Mouse (Mus musculus) lung, embryonic 16.5 days (tissue): ENCODE measurements at regions not wholly inside any gene's neighbourhood (a gene's known extent, or its start where the extent isn't known, plus 50 kb on each side); places are given as distances from the start of the nearest gene placed in this dataset.

Experiments used
- ATAC-seq: fragments of 200-750 bp; cut with Nextera tagmentation; 2 replicates; pipeline ENCODE4 v1.8.0; 2017; ENCODE audit warnings: low read depth, mild to moderate bottlenecking, moderate library complexity
- H3K27ac ChIP-seq: fragments of 300-500 bp; sonication (generic); 2 replicates; pipeline ENCODE4 v1.5.1; 2014; ENCODE audit warnings: mild to moderate bottlenecking, control low read depth, low read length
- H3K27me3 ChIP-seq: fragments of 300-500 bp; sonication (generic); 2 replicates; pipeline ENCODE4 v1.6.1; 2014; ENCODE audit warnings: low read depth, low read length, mixed read lengths; ENCODE audit not compliant: control insufficient read depth, insufficient read depth
- H3K36me3 ChIP-seq: fragments of 300-500 bp; sonication (generic); 2 replicates; pipeline ENCODE4 v1.6.1; 2014; ENCODE audit warnings: low read length; ENCODE audit not compliant: control insufficient read depth, insufficient read depth
- H3K4me1 ChIP-seq: fragments of 300-500 bp; sonication (generic); replicated peaks from 2 replicates; pipeline ENCODE4 v1.6.1; 2014; ENCODE audit warnings: low read length, mixed read lengths; ENCODE audit not compliant: control insufficient read depth, insufficient read depth
- H3K4me2 ChIP-seq: fragments of 300-500 bp; sonication (generic); 2 replicates; pipeline ENCODE4 v1.6.1; 2014; ENCODE audit warnings: low read depth, low read length, control low read depth
- H3K4me3 ChIP-seq: fragments of 300-500 bp; sonication (generic); 2 replicates; pipeline ENCODE4 v1.5.1; 2014; ENCODE audit warnings: mild to moderate bottlenecking, low read length, control low read depth
- H3K9ac ChIP-seq: fragments of 300-500 bp; sonication (generic); 2 replicates; pipeline ENCODE4 v1.6.1; 2014; ENCODE audit warnings: low read length, control low read depth
- H3K9me3 ChIP-seq: fragments of 300-500 bp; sonication (generic); 2 replicates; pipeline ENCODE4 v1.6.1; 2016; ENCODE audit warnings: low read length; ENCODE audit not compliant: control insufficient read depth
- WGBS: fragments of 180-500 bp; shearing (Covaris S2); extraction: QIAGEN DNeasy Blood & Tissue Kit; methylation state at CpG from one replicate; pipeline ENCODE4 v1.1.7; 2014; 5-methylcytosine and 5-hydroxymethylcytosine counted together

GRCm38 (mm10) chr12:33626092-33626882 is 196.9 kb downstream of the Twistnb start:
- ATAC-seq: no peak
- Histone ChIP-seq H3K36me3 (no peaks in the 10 kb centered on the region), H3K27ac (no peak overlapping the region), H3K9ac (no peak overlapping the region), H3K4me1 (no peaks in the 10 kb centered on the region), H3K4me2 (no peak overlapping the region), H3K4me3 (no peak overlapping the region), H3K27me3 (no peaks in the 10 kb centered on the region), H3K9me3 (no peaks in the 10 kb centered on the region)
- WGBS: 59% methylated on average over 4 of the region's 4 CpGs

GRCm38 (mm10) chr12:33652597-33652996 is 223.2 kb downstream of the Twistnb start:
- no peak overlapping the region for H3K9ac ChIP-seq
- no peak overlapping the region for H3K4me2 ChIP-seq
- no peak overlapping the region for H3K4me3 ChIP-seq
- H3K27ac ChIP-seq: no peak overlapping the region
- no peaks in the 10 kb centered on the region for H3K27me3 ChIP-seq
- no peaks in the 10 kb centered on the region for H3K36me3 ChIP-seq
- no peak for ATAC-seq
- WGBS: 78% methylated on average over 1 of the region's 1 CpGs
- no peaks in the 10 kb centered on the region for H3K9me3 ChIP-seq
- H3K4me1 ChIP-seq: no peaks in the 10 kb centered on the region

- no peaks in the 10 kb centered on the region for H3K27me3 ChIP-seq
- H3K4me3 ChIP-seq: no peak overlapping the region
- H3K9me3 ChIP-seq: no peaks in the 10 kb centered on the region
- no peak overlapping the region for H3K9ac ChIP-seq
- H3K27ac ChIP-seq: no peak overlapping the region
- H3K36me3 ChIP-seq: no peaks in the 10 kb centered on the region
- H3K4me2 ChIP-seq: no peak overlapping the region
- ATAC-seq: no peak
- 68% methylated on average over 6 of the region's 6 CpGs for WGBS
- no peaks in the 10 kb centered on the region for H3K4me1 ChIP-seq
Measured at GRCm38 (mm10) chr12:33675508-33675907, 246.1 kb downstream of the Twistnb start.

- Histone ChIP-seq H3K36me3 (no peaks in the 10 kb centered on the region), H3K4me1 (no peaks in the 10 kb centered on the region), H3K9ac (no peak overlapping the region), H3K4me2 (no peak overlapping the region), H3K27ac (no peak overlapping the region), H3K27me3 (no peaks in the 10 kb centered on the region), H3K9me3 (no peaks in the 10 kb centered on the region), H3K4me3 (no peak overlapping the region)
- no peak for ATAC-seq
- 87% methylated on average over 3 of the region's 3 CpGs for WGBS
Measured at GRCm38 (mm10) chr12:33692870-33693269, 235.4 kb upstream of the Ferd3l start.

GRCm38 (mm10) chr12:33714392-33714791 is 213.8 kb upstream of the Ferd3l start:
- WGBS: 59% methylated on average over 3 of the region's 3 CpGs
- no peaks in the 10 kb centered on the region for H3K36me3 ChIP-seq
- H3K9me3 ChIP-seq: no peaks in the 10 kb centered on the region
- no peak overlapping the region for H3K4me3 ChIP-seq
- no peak overlapping the region for H3K27ac ChIP-seq
- peaks cover 7% of the 10 kb centered on the region for H3K4me1 ChIP-seq
- no peak overlapping the region for H3K4me2 ChIP-seq
- H3K27me3 ChIP-seq: no peaks in the 10 kb centered on the region
- no peak overlapping the region for H3K9ac ChIP-seq
- peak; percentile 70 for ATAC-seq

GRCm38 (mm10) chr12:33715997-33716396 is 212.2 kb upstream of the Ferd3l start:
- no peak overlapping the region for H3K4me2 ChIP-seq
- WGBS: 40% methylated on average over 2 of the region's 2 CpGs
- H3K4me1 ChIP-seq: peaks cover 7% of the 10 kb centered on the region
- ATAC-seq: peak; percentile 57
- no peaks in the 10 kb centered on the region for H3K9me3 ChIP-seq
- 0 out of 2 replicates have a peak overlapping the region, but pooled peaks have one; percentile 13 for H3K27ac ChIP-seq
- H3K9ac ChIP-seq: no peak overlapping the region
- no peaks in the 10 kb centered on the region for H3K36me3 ChIP-seq
- H3K27me3 ChIP-seq: no peaks in the 10 kb centered on the region
- H3K4me3 ChIP-seq: no peak overlapping the region

- Histone ChIP-seq H3K27me3 (no peaks in the 10 kb centered on the region), H3K4me3 (no peak overlapping the region), H3K9ac (no peak overlapping the region), H3K4me1 (peaks cover 7% of the 10 kb centered on the region), H3K4me2 (no peak overlapping the region), H3K9me3 (no peaks in the 10 kb centered on the region), H3K36me3 (no peaks in the 10 kb centered on the region), H3K27ac (no peak overlapping the region)
- WGBS: 54% methylated on average over 4 of the region's 4 CpGs
- ATAC-seq: no peak
Measured at GRCm38 (mm10) chr12:33717053-33717452, 211.2 kb upstream of the Ferd3l start.

- Histone ChIP-seq H3K27me3 (no peaks in the 10 kb centered on the region), H3K27ac (no peak overlapping the region), H3K4me1 (peaks cover 7% of the 10 kb centered on the region), H3K4me2 (peak overlapping the region; percentile 40), H3K4me3 (no peak overlapping the region), H3K9ac (no peak overlapping the region), H3K36me3 (no peaks in the 10 kb centered on the region), H3K9me3 (no peaks in the 10 kb centered on the region)
- no peak; the same call in 1 of the 2 replicates for ATAC-seq
- WGBS: 11% methylated on average over 14 of the region's 14 CpGs
Measured at GRCm38 (mm10) chr12:33717601-33718260, 210.5 kb upstream of the Ferd3l start.

GRCm38 (mm10) chr12:33719063-33719462 is 209.2 kb upstream of the Ferd3l start:
- H3K27ac ChIP-seq: no peak overlapping the region
- H3K27me3 ChIP-seq: no peaks in the 10 kb centered on the region
- peaks cover 7% of the 10 kb centered on the region for H3K4me1 ChIP-seq
- H3K4me3 ChIP-seq: no peak overlapping the region
- H3K9me3 ChIP-seq: no peaks in the 10 kb centered on the region
- H3K4me2 ChIP-seq: 0 out of 2 replicates have a peak overlapping the region, but pooled peaks have one; percentile 1
- peak; percentile 52; the same call in 1 of the 2 replicates for ATAC-seq
- no peaks in the 10 kb centered on the region for H3K36me3 ChIP-seq
- WGBS: 24% methylated on average over 7 of the region's 7 CpGs
- H3K9ac ChIP-seq: no peak overlapping the region
